Mouse (Mus musculus) left cerebral cortex, postnatal 36 days (tissue): ENCODE measurements at regions not wholly inside any gene's neighbourhood (a gene's known extent, or its start where the extent isn't known, plus 50 kb on each side); places are given as distances from the start of the nearest gene placed in this dataset.

ENCODE experiments used
- DNase-seq, 2 experiments: peaks; one replicate each; pipeline ENCODE4 v3.0.0; 2021 to 2022; ENCODE audit warnings: low spot score in 2 of 2, mixed read lengths in 1 of 2
- intact Hi-C: fragments of 180-260 bp; cut with DNase I; formaldehyde crosslinking; loops from one replicate; pipeline ENCODE4 v1.15.1; 2025

DNA sequence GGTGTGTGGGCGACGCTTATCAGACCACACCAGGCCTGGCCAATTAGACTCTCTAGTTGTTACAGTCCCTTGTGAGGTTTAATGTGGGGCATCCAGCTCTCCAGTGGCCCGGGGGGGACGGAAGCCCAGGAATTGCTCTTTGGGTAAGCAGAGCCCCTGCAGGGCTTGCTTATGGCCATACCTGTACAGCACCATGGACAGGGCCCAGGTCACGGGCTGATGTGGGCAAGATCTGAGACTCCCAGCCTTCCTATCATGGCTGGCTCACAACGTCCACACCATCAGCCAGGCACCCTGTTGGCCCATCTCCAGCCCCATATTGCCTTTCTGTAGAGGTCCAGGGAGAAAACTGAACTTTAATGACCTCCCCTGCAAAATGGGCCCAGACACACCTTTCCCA, 111.7 kb upstream of the Unc5b start:
- intact Hi-C loops, result no loop called here
- no peak for DNase-seq

DNA sequence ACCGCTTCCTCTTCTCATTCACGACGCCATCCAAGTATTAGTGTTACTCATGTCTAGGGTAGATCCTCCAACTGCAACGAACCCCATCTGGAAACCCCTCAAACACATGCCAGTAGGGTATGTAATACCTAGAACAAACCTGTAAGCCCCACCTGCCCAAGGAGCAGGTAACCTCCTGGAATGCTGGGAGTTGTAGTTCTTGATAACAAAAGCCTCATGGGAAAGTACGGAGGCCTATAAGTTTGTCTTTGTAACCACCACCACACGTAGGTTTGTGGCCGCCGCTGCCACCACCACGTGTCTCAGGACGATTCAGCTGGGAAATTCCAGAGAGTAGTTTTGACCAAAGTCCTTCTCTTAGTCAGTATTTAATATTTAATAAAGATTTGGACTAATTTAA, 107.4 kb upstream of the Unc5b start:
- intact Hi-C loops, result loop anchor here (10.0 kb wide), 1 partner anchor 104 kb away; the partner anchor contains the start of gene Unc5b
- no peak for DNase-seq

DNA sequence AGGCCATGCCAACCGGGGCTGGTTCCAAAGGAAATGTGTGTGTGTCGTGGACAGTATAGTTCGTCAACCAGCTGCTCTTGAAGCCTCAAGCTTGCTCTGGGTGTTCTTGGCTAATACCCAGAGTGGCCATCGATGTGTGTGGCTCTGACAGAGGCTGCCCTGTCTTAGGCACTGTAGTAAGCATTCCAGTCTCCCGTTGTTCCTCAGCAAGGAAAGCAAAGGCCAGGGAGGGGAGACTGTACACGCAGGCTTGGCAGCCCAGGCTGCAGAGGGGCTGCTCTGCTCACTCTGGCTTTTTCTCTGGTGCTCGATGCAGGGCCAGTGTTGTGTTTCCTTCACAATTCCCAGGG, 106.1 kb upstream of the Unc5b start:
- intact Hi-C loops, result loop anchor here (10.0 kb wide), 1 partner anchor 103 kb away; the partner anchor contains the start of gene Unc5b
- no peak for DNase-seq

DNA sequence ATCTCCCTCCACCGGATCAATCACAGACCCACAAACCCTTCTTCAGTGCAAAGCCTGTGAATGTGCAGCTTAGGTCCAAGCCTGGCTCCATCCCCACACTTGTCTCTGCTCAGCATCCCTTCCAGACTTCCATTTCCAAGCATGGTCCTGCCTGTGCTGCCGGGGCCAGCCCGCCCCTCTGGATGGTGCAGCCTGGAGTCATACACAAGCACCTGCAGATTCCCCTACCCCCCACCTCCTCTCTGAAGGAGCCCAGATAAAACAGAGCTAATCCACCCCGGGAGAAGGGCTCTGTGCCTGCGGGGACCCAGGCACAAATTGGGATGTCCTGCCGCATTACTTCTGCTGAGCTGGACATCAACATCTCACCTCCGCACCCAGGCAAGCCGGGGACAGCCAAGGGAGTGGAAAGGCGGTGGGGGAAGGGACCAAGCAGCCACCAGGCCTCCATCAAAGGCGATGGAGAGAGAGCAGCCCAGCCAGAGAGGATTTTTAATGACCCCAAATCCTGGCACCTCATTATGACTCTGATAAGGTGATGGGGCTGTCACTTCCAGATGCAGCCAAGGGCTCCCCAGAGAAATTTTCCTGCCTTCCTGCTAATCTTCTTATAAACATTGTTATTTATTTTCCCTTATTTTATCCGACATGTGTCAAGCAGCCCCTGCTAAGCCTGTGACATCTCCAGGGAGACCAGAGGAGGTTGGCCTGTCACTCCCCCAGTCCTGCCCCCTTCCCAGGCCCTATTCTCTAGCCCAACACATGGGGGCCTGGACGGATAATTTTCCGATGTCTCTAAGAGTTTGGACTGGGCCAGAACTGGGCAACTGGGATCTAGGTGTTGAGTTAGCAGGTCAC, 105.5 kb upstream of the Unc5b start:
- no peak for DNase-seq
- intact Hi-C loops, result loop anchor here (10.0 kb wide), 1 partner anchor 102 kb away; the partner anchor contains the start of gene Unc5b

DNA sequence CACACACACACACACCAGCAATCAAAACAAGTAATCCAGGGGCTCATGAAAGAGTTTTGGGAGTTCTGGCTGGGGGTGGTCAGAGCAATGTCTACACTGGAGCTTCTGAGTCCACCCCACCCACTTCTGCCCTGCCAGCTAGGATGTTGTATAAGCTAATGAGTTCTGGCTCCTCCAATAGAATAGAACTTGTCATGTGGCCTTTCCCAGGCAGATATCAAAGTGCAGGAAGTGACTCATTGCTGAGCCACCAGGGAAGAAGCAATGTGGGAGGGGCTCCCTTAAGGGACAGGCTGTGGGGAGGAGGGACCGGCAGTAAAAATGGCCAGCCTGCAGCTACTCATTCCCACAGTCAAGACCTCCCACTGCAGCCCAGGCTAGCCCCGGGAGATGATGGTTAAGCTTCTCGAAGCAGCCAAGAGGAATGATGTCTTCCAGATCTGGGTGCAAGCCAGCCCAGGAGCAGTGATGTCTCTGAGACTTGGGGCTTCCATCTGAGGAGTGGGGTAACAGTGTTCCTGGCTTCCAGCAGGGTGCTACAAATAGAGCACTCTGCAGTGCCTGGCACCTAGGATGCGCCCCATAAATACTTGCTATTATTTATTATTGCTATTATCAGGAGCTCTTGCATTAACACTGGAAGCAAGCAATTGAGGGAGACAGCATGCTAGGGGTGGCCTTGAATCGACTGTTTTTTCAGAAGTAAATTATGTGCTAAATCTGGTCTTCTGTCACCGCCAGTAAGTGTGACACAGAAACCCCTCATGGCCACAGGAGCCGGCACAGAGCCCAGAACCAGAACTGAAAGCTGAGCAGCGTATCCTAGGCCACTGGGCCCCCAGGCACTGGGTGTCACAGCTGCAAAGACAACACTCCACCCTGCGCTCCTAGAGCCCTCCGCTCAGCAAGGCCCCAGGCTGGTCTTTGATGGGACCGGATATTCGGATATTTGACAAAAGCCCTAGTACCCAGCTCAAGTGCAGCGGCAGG, 103.2 kb upstream of the Unc5b start:
- intact Hi-C loops, result loop anchor here (10.0 kb wide), 1 partner anchor 100 kb away; the partner anchor contains the start of gene Unc5b

DNA sequence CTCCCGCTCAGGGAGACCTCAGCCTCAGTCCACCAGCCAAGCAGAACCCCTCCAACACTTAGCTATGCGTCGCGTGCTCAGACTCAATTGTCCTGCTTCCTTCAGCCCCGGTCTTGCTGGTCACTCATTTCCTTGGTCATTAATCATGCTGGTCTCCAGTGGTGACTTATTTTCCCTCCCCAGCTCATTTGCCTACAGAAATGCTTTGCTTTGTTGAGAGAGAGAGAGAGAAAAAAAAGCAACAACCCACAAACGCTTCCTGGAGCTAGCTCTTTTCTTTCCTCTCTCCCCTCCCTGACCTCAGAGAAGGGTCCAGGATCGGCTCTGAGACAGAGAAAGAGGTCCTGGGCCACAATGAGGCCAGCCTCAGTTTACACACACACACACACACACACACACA, 102.5 kb upstream of the Unc5b start:
- no peak for DNase-seq
- intact Hi-C loops, result loop anchor here (10.0 kb wide), 1 partner anchor 99 kb away; the partner anchor contains the start of gene Unc5b

More for the DNA sequence above, 103.2 kb upstream of the Unc5b start:
- DNase-seq, result peak in 1 of 2 experiments; percentile 40

DNA sequence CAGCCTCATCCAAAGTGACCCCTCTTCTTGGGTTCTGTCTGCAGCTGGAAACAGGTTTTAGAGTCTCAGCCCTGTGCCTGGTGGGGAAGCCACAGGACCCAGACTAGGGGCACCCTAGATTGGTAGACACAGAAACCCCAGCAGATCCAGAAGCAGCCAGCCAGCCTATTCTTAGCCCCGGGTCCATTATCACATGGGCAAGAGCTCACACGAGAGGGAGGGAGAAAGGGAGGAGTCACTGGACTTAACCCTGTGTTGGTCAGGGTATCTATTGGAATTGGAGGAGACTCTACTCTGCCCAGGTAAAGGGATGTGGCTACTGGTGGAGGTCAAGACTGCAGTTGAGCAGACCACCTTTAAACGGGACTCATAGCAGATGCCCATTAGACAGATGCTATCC, 101.5 kb upstream of the Unc5b start:
- intact Hi-C loops, result loop anchor here (10.0 kb wide), 1 partner anchor 98 kb away; the partner anchor contains the start of gene Unc5b
- no peak for DNase-seq

DNA sequence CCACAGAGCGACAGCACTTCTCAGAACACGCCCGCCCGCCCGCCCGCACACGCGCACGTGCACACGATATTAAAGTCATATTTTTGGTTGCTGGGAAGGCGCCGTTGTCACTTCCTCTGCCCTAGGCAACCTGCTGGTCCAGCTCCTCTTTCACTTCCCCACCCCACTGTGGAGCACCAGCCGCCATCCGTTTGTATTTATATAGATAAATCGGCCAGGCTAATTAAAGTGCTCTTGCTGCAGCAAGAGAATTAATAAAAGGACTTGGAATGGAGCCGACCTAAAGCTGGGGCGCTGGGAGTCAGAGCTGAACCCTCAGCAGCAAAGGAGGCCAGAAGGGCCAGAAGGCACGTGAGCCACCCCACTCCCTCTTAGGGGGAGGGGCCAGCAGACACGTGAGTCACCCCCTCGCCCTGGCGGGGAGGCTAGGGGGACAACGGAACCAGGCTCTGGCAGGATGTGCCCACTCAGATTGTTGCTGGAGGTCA, 100.6 kb upstream of the Unc5b start:
- no peak for DNase-seq
- intact Hi-C loops, result loop anchor here (10.0 kb wide), 1 partner anchor 97 kb away; the partner anchor contains the start of gene Unc5b

DNA sequence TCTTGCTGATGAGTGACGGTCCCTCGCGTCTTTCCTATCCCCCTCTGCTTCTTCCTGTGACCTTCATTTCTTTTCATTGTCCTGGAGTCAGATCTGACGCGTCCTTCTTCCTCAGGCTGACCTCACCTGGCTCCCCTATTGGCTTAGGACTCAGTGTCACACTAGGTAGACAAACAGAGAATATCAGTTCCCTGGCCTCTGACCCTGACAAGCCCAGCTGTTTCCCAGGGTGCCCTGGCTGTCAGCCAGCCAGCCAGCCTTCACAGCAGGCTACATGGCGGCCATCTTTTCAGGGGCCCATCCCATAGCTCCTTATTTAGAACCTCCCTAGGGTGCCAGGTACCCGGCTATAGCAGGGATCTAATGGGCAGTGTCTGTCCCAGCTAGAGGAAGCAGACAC, 97.3 kb upstream of the Unc5b start:
- DNase-seq, result no peak
- intact Hi-C loops, result no loop called here

DNA sequence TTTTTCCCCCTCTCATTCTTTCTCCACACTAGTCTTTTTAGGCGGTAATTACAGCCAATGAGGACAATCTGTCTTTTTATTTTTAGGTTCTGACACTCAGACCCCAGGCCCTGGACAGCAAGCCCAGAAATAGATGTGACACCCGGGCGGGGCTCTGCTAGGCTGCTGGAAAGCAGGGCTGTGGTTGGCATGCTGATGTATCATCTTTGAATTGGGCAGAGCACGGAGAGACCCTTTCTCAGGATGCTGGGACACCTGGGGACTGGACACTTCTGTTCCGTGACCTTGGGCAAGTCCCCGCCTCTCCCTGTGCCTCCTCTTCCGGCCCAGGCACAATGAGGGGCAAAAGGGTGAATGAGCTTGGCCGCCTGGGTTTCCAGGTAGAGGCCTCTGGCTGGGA, 96.8 kb upstream of the Unc5b start:
- DNase-seq, result no peak
- intact Hi-C loops, result no loop called here

DNA sequence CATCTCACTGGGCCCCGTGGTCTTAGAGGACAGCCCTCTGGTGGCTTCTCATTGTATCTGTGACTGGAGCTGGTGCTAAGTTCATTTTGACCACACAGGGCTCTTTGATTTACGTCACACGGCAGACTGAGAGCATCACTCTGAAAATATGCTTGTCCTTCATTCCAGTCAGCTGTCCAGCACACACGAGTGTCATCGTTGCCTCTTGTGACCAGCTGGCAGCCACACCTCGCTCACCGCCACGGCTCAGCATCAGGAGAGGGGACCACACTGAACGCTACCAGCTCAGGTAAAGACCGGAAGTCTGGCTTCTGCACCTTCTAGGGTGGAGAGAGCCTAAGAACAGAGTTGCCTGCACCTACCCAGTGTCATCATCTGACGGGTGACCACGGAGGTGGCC, 95.3 kb upstream of the Unc5b start:
- intact Hi-C loops, result no loop called here
- DNase-seq, result no peak

DNA sequence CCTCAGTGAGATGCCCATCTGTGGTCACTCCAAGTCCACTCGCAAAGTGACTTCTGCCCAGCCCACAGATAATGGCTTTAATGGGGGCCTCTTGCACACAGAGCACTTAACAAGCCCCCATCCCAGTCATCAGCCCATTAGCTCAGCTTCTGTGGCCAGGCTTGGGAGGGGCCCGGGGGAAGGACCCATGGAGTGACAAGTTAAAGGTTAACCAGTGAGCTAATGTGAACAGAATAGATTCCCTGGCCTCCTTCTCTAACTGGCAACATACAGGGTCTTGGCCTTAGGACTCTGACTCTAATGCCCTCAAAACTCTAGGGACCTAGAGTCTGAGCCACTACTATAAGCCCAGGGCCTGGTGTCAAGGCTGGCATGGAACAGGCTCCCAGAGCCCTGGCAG, 94.3 kb upstream of the Unc5b start:
- DNase-seq, result no peak

DNA sequence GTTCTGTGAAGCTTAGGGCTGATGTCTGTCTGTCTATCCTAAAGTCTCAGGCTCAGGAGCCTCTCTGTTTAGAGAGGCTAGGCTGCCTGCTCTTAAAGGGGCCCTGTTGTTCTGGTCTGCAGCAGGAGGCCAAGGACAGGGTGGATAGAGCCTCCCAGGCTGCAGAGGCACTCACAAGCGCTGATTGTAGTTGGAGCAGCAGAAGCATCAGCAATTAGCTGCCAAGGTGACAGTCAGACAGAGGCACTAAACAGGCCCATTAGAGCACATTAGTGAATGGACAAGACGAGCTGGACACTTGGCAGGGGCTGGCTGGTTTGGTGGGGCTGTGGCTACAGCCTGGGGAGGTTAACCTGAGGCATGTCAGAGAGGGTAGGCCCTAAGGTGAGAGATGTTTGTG, 93.8 kb upstream of the Unc5b start:
- intact Hi-C loops, result no loop called here
- no peak for DNase-seq

More for the DNA sequence above, 94.3 kb upstream of the Unc5b start:
- intact Hi-C loops, result no loop called here

DNA sequence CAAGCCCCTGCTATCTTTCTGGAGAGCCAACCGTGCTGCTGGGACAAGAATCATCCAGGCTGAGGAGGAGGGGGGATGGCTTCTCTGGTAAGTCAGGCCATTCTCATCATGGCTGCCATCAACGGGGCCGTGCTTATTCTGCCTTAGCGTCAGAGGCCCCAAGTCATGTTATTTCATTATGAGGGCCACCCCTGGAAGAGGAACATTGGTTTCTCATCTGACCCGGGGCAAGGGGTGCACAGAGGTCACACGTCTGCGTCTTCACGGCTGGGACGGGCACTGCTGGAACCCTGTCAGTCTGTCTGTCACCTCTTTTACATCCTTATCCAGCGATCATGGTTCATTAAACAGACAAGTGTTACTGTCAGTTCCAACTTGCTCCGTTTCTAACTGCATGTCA, 92.4 kb upstream of the Unc5b start:
- intact Hi-C loops, result no loop called here

DNA sequence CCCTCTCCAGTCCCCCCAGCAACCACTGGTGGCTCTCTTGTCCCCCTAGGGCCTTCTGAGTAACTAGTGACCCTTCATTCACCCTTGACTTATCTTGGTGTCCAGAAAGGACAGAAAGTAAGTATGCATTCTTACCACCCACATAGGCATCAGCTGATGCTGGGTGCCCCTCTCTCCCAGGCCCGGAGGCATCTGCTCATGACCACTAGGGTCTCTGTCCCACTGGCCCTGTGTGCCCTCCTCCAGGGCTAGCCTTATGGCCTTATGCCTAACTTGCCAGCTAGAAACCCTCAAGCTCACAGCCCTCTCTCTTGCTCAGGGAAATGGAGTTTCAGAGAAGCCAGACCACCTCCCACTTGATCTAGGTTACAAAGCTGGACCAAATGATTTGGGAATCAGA, 89.2 kb upstream of the Unc5b start:
- DNase-seq, result no peak
- intact Hi-C loops, result no loop called here

More for the DNA sequence above, 92.4 kb upstream of the Unc5b start:
- no peak for DNase-seq

DNA sequence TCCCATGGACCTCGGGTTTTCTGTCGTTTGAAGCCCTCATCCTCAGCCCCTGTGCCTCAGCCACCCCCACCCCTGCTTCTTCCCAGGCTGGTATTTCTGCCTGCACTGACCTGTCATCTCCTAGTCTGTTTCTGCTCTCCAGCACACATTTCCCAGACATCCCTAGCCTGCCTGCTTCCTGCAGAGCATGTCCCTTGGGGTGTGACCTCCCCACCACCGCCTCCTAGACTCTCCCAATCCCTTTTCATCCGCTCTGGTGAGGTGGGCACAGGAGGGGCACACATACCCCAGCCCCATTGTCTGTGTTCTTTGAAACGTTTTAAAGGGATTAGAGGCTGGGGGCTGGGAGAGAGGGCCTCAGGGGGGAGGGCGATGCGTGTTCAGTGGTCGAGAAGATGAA, 86.6 kb upstream of the Unc5b start:
- intact Hi-C loops, result no loop called here
- no peak for DNase-seq

DNA sequence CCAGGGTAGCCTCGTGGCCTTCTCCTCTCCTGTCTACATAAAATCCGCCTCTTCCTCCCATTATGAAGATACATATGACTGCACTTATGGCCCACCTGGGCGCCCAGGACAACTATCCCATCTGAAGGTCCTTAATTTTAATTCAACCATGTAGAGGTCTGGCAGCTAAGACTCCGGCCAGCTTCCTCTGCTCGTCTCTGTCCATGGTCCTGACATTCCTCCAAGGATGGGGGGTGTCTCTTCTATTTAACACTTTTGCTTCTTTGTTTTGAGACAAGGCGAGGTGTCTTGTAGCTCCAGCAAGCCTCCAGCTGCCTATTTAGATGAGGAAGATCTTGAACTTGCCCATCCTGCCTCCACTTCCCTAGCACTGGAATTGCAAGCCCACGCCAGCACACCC, 83.0 kb upstream of the Unc5b start:
- intact Hi-C loops, result no loop called here
- no peak for DNase-seq

DNA sequence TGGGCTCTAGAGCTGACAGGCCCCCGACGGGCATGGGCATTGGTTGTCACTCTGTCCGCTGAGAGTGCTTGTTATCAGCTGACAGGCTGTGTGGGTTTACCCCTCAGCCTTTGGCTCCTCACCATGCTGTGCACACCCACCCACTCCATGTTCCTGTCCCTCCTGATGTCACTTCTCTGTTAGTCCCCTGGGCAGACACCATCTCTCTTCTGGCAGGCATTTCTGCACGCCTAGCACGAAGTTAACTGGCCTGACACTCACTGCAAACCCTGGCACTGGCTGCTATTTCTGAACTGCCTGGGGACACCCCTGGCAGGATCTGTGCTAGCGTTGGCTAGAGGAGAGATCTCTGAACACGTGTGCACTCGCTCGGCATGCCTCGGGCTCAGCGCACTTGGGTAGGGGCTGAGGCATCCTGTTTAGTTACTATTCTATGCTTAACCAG, 82.1 kb upstream of the Unc5b start:
- DNase-seq, result no peak
- intact Hi-C loops, result no loop called here

DNA sequence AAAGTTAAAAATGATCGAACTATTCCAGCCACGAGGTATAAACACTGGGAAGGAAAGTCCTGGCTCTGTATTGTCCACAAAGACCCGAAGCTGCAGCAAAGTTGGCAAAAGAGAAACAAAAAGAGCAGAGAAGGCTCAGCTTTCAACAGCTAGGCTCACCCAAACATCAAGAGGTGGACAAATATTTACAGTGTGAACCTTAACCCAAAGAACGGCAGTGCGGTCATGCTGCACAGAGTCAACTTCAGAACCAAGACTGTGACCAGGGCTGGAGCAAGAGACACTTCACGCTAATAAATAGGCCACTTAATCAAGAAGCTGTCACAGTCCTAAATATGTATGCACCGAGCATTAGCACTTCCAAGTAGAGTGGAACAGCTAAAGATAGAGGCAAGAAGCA, 73.0 kb upstream of the Unc5b start:
- DNase-seq, result no peak
- intact Hi-C loops, result no loop called here

DNA sequence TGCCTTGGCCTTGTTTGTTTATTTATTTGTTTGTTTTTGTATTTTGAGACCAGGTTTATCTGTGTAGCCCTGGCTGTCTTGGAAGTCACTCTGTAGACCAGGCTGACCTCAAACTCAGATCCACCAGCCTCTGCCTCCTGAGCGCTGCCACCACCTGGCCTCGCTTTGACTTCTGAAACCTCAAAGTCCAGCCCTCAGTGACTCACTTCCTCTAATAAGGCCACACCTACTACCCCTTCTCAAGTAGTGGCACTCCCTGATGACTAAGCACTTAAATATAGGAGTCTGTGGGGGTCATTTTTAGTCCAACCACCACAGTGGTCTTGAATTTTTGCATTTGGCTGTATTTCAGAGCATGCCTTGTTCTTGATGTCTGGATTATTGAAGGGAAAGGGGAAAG, 69.6 kb upstream of the Unc5b start:
- intact Hi-C loops, result no loop called here
- no peak for DNase-seq
